Mouse (Mus musculus): ENCODE data around the gene C1qtnf3. TPM values are rescaled to one million over a fixed set of nuclear protein-coding genes. Genes with fewer than 3 reads are reported as not detected.
"Not testable (repeated sequence)": the region's sequence is repeated elsewhere in the genome, so short reads cannot be mapped to it uniquely, and the experiment has no call there.

The C1qtnf3 gene
- total RNA-seq, 2 experiments from 2014 or later = 0.38 to 0.86 TPM

GRCm38 (mm10) chr15:10956706-10957105 is 4.6 kb downstream of the C1qtnf3 start:
- no peak for DNase-seq (ENCODE audit: low spot score in 2 of 2)

GRCm38 (mm10) chr15:10959277-10960026 is 7.3 kb downstream of the C1qtnf3 start:
- no peak for DNase-seq (ENCODE audit: low spot score in 2 of 2)

- no peak for DNase-seq (ENCODE audit: low spot score in 2 of 2)
Measured at GRCm38 (mm10) chr15:10960267-10960666, 8.1 kb downstream of the C1qtnf3 start.

GRCm38 (mm10) chr15:10962601-10963000 is 10.5 kb downstream of the C1qtnf3 start:
- DNase-seq (ENCODE audit: low spot score in 2 of 2) = no peak

- no peak for DNase-seq (ENCODE audit: low spot score in 2 of 2)
Measured at GRCm38 (mm10) chr15:10969439-10969838, 17.3 kb downstream of the C1qtnf3 start.

- DNase-seq (ENCODE audit: low spot score in 2 of 2) = no peak
Measured at GRCm38 (mm10) chr15:10970777-10971176, 18.6 kb downstream of the C1qtnf3 start.

- DNase-seq (ENCODE audit: low spot score in 2 of 2) = no peak
Measured at GRCm38 (mm10) chr15:10977151-10977550, 25.0 kb downstream of the C1qtnf3 start.

GRCm38 (mm10) chr15:10980712-10981111 is 28.6 kb downstream of the C1qtnf3 start:
- DNase-seq (ENCODE audit: low spot score in 2 of 2) = no peak

GRCm38 (mm10) chr15:10981377-10982063 is 29.4 kb downstream of the C1qtnf3 start, which contains the start of gene Amacr:
Gene Amacr (plus strand): TSS chr15:10981756.
- DNase-seq (ENCODE audit: low spot score in 2 of 2) = peak; percentile 86

GRCm38 (mm10) chr15:10982064-10982435 is 29.9 kb downstream of the C1qtnf3 start:
- DNase-seq (ENCODE audit: low spot score in 2 of 2) = no peak

- no peak for DNase-seq (ENCODE audit: low spot score in 2 of 2)
Measured at GRCm38 (mm10) chr15:10985756-10986155, 33.6 kb downstream of the C1qtnf3 start.

- not testable (repeated sequence) for DNase-seq (ENCODE audit: low spot score in 2 of 2)
Measured at GRCm38 (mm10) chr15:10986477-10986876, 34.3 kb downstream of the C1qtnf3 start.

GRCm38 (mm10) chr15:10990411-10990810 is 38.3 kb downstream of the C1qtnf3 start:
- DNase-seq (ENCODE audit: low spot score in 2 of 2) = no peak

GRCm38 (mm10) chr15:10991566-10991965 is 39.4 kb downstream of the C1qtnf3 start:
- DNase-seq (ENCODE audit: low spot score in 2 of 2) = no peak

- DNase-seq (ENCODE audit: low spot score in 2 of 2) = no peak
Measured at GRCm38 (mm10) chr15:10999832-11000231, 47.7 kb downstream of the C1qtnf3 start.

- no peak for DNase-seq (ENCODE audit: low spot score in 2 of 2)
Measured at GRCm38 (mm10) chr15:11000421-11000820, 48.3 kb downstream of the C1qtnf3 start, which contains the start of gene Slc45a2. Gene Slc45a2 (plus strand): TSS chr15:11000721.

GRCm38 (mm10) chr15:11003791-11004190 is 51.7 kb downstream of the C1qtnf3 start:
- DNase-seq (ENCODE audit: low spot score in 2 of 2) = no peak

GRCm38 (mm10) chr15:11004646-11005045 is 52.5 kb downstream of the C1qtnf3 start:
- DNase-seq (ENCODE audit: low spot score in 2 of 2) = no peak

GRCm38 (mm10) chr15:11008756-11009155 is 56.6 kb downstream of the C1qtnf3 start:
- DNase-seq (ENCODE audit: low spot score in 2 of 2) = no peak

- no peak for DNase-seq (ENCODE audit: low spot score in 2 of 2)
Measured at GRCm38 (mm10) chr15:11010976-11011548, 58.9 kb downstream of the C1qtnf3 start.

- no peak for DNase-seq (ENCODE audit: low spot score in 2 of 2)
Measured at GRCm38 (mm10) chr15:11014931-11015330, 62.8 kb downstream of the C1qtnf3 start.
